Mouse (Mus musculus): ENCODE results near the gene Scarf2. TPM values are rescaled to one million over a fixed set of nuclear protein-coding genes. Genes with fewer than 3 reads are reported as not detected.
A peak's percentile ranks its signal among the peaks of the same experiment; 100 is the strongest.

Gene Scarf2
- polyA plus RNA-seq, 1 experiment from 2014 or later, result 7.3 TPM

DNA sequence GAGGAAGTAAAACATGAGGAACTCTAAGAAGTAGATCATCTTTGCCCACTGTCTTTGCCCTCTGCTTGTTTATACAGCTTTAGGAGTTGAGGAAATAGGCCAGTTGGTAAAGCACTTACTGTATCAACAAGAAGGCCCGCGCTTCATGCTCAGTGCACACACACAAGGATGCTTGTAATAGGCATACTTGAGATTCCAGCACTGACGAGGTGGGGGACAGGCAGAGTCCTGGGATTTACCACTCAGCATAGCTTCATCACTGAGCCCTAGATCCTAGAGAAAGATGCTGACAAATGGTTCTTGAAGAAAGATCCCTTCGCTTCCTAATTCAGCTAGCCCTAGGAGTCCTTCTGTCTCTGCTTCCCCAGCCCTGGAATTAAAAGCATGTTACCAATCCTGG, 16.1 kb downstream of the Scarf2 start:
- Histone ChIP-seq H3K27me3 (ENCODE audit: control insufficient read depth, insufficient read depth, low read length) (0 out of 2 replicates have a peak, but pooled peaks cover under 1% of the 10 kb centered on the region), H3K4me2 (ENCODE audit: low read depth, low read length) (no peak overlapping the region), H3K27ac (ENCODE audit: low read length) (no peak overlapping the region), H3K9ac (ENCODE audit: low read length) (no peak overlapping the region), H3K4me3 (replicated peaks; ENCODE audit: low read length) (no peak overlapping the region), H3K4me1 (ENCODE audit: control insufficient read depth, insufficient read depth, low read length) (peaks cover 9% of the 10 kb centered on the region), H3K9me3 (replicated peaks; ENCODE audit: control insufficient read depth, low read length) (no peaks in the 10 kb centered on the region), H3K36me3 (ENCODE audit: control insufficient read depth, insufficient read depth, low read length) (no peaks in the 10 kb centered on the region)
- WGBS, result 45% methylated on average over 4 of the region's 4 CpGs
- no peak for ATAC-seq (ENCODE audit: insufficient read depth, low FRiP score)

DNA sequence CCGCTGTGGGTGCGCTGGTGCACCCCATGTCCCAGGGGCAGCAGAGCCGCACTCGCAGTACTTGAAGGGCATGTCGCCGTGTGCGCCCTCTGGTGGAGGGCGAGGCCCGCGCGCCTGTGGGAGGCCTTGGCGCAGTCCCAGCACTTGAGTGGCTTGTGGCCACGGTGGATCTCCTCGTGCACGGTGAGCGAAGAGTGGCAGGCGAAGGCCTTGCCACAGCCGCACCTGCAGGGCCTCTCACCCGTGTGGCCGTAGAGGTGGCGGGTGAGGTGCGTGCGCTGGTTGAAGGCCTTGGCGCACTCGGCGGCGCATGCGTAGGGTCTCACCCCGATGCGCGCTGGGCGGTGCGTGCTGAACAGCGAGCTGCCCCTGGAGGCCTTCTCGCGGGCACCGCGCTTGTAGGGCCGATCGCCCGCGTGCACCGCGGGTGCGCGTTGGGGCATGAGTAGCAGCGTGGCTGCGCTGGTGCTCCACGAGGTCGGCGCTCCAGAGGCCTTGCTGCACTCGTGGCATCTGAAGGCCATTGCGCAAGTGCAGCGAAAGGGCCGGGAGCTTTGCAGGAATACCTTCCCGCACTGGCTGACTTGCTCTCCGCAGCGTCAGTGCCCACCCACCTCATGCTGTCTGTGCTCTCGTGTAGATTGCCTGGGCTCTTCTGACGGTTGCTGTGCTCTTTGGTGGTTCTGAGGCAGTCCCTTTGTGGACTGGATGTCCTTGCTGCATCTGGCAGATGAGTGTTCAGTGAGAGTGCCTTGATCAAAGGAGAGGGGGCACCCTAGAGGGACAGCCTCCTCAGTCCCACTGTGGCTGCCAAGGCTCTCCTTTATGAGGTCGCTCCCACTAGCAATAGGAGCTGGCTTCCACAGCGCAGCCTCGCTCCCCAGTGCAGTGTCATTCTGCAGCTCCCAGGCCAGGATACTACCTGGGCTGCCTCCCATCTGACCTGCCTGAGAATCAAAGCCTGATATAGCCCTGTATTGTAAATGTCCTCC, 18.6 kb downstream of the Scarf2 start:
- no peaks in the 10 kb centered on the region for H3K9me3 ChIP-seq (replicated peaks; ENCODE audit: control insufficient read depth, low read length)
- ATAC-seq (ENCODE audit: insufficient read depth, low FRiP score), result peak; percentile 85
- no peaks in the 10 kb centered on the region for H3K27me3 ChIP-seq (ENCODE audit: control insufficient read depth, insufficient read depth, low read length)
- peak overlapping the region; percentile 77 for H3K9ac ChIP-seq (ENCODE audit: low read length)
- H3K36me3 ChIP-seq (ENCODE audit: control insufficient read depth, insufficient read depth, low read length), result no peaks in the 10 kb centered on the region
- peak overlapping the region; percentile 89 for H3K4me2 ChIP-seq (ENCODE audit: low read depth, low read length)
- no peak overlapping the region for H3K27ac ChIP-seq (ENCODE audit: low read length)
- WGBS, result 2% methylated on average over 63 of the region's 63 CpGs
- H3K4me1 ChIP-seq (ENCODE audit: control insufficient read depth, insufficient read depth, low read length), result no peaks in the 10 kb centered on the region
- peak overlapping the region; percentile 54 for H3K4me3 ChIP-seq (replicated peaks; ENCODE audit: low read length)

DNA sequence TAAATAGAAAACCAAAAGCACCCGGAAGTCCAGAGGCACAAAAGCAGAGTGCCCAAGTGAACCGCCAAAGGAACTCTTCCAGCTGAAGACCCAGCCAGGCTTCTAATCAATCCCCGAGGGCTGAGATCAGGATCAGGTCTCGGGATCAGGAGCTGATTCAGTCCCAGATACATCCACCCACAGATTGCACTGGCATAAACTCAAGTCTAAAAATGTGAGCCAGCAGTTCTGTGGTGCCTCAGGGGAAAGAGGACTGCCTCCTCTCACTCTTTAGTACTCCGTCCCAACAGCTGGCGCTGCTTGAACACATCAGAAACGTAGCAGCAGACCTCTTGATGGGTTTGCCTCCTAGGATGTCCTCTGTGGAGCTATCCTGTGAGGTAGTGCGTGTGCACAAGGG, 19.4 kb downstream of the Scarf2 start:
- no peak for ATAC-seq (ENCODE audit: insufficient read depth, low FRiP score)
- no peak overlapping the region for H3K9ac ChIP-seq (ENCODE audit: low read length)
- H3K9me3 ChIP-seq (replicated peaks; ENCODE audit: control insufficient read depth, low read length), result no peaks in the 10 kb centered on the region
- H3K4me1 ChIP-seq (ENCODE audit: control insufficient read depth, insufficient read depth, low read length), result no peaks in the 10 kb centered on the region
- no peak overlapping the region for H3K27ac ChIP-seq (ENCODE audit: low read length)
- H3K4me2 ChIP-seq (ENCODE audit: low read depth, low read length), result no peak overlapping the region
- 80% methylated on average over 8 of the region's 8 CpGs for WGBS
- H3K36me3 ChIP-seq (ENCODE audit: control insufficient read depth, insufficient read depth, low read length), result no peaks in the 10 kb centered on the region
- no peak overlapping the region for H3K4me3 ChIP-seq (replicated peaks; ENCODE audit: low read length)
- H3K27me3 ChIP-seq (ENCODE audit: control insufficient read depth, insufficient read depth, low read length), result no peaks in the 10 kb centered on the region

DNA sequence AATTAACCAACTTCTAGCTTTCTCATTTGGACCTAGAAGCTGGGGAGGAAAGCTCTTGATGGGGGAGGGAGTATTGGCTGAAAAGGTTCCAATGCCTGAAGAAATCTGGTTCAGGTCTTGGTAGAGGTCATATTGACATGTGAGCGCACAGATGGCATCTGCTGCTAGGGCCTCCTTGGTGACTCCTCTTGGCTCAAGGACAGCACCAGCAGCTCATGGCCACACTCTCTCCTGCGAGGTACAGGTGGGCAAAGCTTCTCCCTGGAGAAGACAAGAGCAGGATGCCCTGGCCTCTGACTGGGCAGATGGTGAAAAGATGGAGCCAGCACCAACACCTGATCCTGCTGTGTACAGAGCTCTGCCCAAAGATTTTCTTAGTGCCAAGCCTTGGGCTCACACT, 29.4 kb downstream of the Scarf2 start:
- Histone ChIP-seq H3K4me1 (ENCODE audit: control insufficient read depth, insufficient read depth, low read length) (no peaks in the 10 kb centered on the region), H3K27me3 (ENCODE audit: control insufficient read depth, insufficient read depth, low read length) (peaks cover 12% of the 10 kb centered on the region), H3K9me3 (replicated peaks; ENCODE audit: control insufficient read depth, low read length) (no peaks in the 10 kb centered on the region), H3K36me3 (ENCODE audit: control insufficient read depth, insufficient read depth, low read length) (no peaks in the 10 kb centered on the region), H3K4me3 (replicated peaks; ENCODE audit: low read length) (no peak overlapping the region), H3K4me2 (ENCODE audit: low read depth, low read length) (no peak overlapping the region), H3K27ac (ENCODE audit: low read length) (no peak overlapping the region), H3K9ac (ENCODE audit: low read length) (no peak overlapping the region)
- no peak for ATAC-seq (ENCODE audit: insufficient read depth, low FRiP score)
- WGBS, result 78% methylated on average over 2 of the region's 2 CpGs

DNA sequence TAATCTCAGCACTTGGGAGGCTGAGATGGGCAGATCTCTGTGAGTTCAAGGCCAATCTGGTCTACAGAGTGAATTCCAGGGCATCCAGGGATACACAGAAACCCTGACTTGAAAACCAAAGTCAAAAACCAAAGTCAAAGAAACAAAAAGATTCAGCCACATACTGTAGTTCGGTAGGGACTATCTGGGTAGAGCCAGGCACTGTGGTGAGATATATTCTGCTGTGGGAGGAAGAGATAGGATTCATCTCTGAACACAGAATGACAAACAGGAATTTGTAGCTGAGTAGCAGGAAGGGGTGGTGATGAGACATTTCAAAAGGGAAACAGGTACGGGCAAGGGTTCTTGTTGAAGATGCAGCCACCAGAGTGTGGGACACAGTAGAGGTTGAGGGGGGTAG, 31.1 kb downstream of the Scarf2 start:
- H3K27me3 ChIP-seq (ENCODE audit: control insufficient read depth, insufficient read depth, low read length), result peaks cover 29% of the 10 kb centered on the region
- ATAC-seq (ENCODE audit: insufficient read depth, low FRiP score), result no peak
- no peak overlapping the region for H3K4me2 ChIP-seq (ENCODE audit: low read depth, low read length)
- 0 out of 2 replicates have a peak, but pooled peaks cover 4% of the 10 kb centered on the region for H3K4me1 ChIP-seq (ENCODE audit: control insufficient read depth, insufficient read depth, low read length)
- no peak overlapping the region for H3K4me3 ChIP-seq (replicated peaks; ENCODE audit: low read length)
- no peak overlapping the region for H3K27ac ChIP-seq (ENCODE audit: low read length)
- H3K9ac ChIP-seq (ENCODE audit: low read length), result no peak overlapping the region
- H3K36me3 ChIP-seq (ENCODE audit: control insufficient read depth, insufficient read depth, low read length), result no peaks in the 10 kb centered on the region
- no peaks in the 10 kb centered on the region for H3K9me3 ChIP-seq (replicated peaks; ENCODE audit: control insufficient read depth, low read length)
- 84% methylated on average over 2 of the region's 2 CpGs for WGBS

DNA sequence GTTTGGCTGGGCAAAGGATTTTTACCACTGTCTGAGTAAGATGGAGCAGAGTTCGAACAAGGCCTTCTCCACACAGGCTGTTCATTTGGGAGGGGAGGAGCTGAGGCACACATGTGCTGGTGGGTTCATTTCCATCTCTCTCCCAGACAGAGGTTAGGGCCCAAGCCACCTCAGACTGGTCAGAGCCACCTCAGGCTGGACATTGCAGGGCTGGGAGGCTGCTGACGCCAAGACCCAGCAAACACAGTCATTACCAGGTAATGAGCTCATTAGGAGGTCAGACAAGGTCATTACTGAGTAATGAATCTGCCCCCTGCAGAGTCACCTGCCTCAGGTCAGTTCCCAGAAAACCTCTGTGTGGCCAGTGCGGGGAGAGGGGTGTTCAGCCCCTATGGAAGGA, 31.8 kb downstream of the Scarf2 start:
- 0 out of 2 replicates have a peak, but pooled peaks cover 5% of the 10 kb centered on the region for H3K4me1 ChIP-seq (ENCODE audit: control insufficient read depth, insufficient read depth, low read length)
- no peak overlapping the region for H3K27ac ChIP-seq (ENCODE audit: low read length)
- H3K27me3 ChIP-seq (ENCODE audit: control insufficient read depth, insufficient read depth, low read length), result peaks cover 35% of the 10 kb centered on the region
- WGBS, result 69% methylated on average over 3 of the region's 3 CpGs
- H3K36me3 ChIP-seq (ENCODE audit: control insufficient read depth, insufficient read depth, low read length), result no peaks in the 10 kb centered on the region
- H3K4me2 ChIP-seq (ENCODE audit: low read depth, low read length), result no peak overlapping the region
- no peak overlapping the region for H3K9ac ChIP-seq (ENCODE audit: low read length)
- H3K9me3 ChIP-seq (replicated peaks; ENCODE audit: control insufficient read depth, low read length), result no peaks in the 10 kb centered on the region
- ATAC-seq (ENCODE audit: insufficient read depth, low FRiP score), result no peak
- H3K4me3 ChIP-seq (replicated peaks; ENCODE audit: low read length), result no peak overlapping the region

DNA sequence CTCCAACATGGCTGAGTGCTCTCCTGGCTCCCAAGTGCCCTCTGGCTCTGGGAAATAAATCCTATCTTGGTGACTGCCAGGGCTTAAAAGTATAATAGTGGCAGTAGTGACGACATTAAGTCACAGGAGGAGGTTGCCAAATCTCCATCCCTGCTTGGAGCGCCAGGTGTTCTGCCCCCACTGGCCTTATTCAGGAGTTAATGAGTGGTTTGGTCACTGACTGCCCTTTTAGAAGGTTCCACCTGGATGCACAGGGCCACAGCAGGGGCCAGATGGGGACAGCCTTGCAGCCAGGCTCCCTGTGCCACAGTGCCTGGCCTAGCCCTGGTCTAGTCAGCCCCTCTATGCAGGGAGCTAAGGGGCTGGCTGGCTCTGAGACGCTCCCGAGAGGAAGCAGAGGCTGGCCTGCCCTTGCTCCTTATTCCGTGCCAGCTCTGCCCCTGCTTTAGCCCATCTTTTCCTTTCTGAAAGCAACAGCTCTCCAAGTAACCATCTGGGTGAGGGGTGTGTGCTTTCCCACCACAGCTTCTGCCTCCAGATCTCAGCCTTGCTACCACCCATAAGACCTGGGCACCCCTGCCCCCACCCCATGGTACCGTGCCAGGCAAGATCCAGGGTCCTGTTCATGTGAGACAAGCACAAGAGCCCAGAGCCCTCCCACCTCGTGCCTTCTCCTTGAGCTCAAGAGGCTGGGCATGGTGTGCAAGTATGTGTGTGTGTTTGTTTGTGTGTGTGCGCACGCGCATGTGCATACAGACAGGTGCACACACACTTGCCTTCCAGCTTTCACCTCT, 33.5 kb downstream of the Scarf2 start:
- H3K4me3 ChIP-seq (replicated peaks; ENCODE audit: low read length), result no peak overlapping the region
- H3K4me2 ChIP-seq (ENCODE audit: low read depth, low read length), result no peak overlapping the region
- peaks cover 52% of the 10 kb centered on the region for H3K27me3 ChIP-seq (ENCODE audit: control insufficient read depth, insufficient read depth, low read length)
- H3K27ac ChIP-seq (ENCODE audit: low read length), result no peak overlapping the region
- no peaks in the 10 kb centered on the region for H3K36me3 ChIP-seq (ENCODE audit: control insufficient read depth, insufficient read depth, low read length)
- no peaks in the 10 kb centered on the region for H3K9me3 ChIP-seq (replicated peaks; ENCODE audit: control insufficient read depth, low read length)
- ATAC-seq (ENCODE audit: insufficient read depth, low FRiP score), result no peak
- no peak overlapping the region for H3K9ac ChIP-seq (ENCODE audit: low read length)
- 68% methylated on average over 10 of the region's 10 CpGs for WGBS
- H3K4me1 ChIP-seq (ENCODE audit: control insufficient read depth, insufficient read depth, low read length), result 0 out of 2 replicates have a peak, but pooled peaks cover 5% of the 10 kb centered on the region

DNA sequence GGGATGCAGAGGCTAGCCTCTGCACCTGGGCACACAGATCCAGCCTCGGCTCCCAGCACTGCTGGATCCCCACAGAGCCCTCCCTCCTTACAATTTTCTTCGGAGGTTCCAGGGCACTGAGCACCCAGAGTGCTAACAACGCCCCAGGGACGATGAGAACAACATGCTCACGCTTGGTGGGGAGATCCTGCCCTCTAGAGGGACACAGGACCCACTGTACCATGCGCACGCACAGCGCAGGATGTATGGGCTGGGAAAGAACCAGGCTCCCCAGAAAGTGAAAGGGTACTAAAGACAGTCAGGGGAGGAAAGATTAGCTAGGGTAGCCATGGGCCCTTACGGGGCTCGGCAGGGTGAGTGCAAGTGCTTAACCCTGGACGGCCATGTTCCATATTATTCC, 34.7 kb downstream of the Scarf2 start:
- WGBS, result 14% methylated on average over 11 of the region's 11 CpGs
- no peak overlapping the region for H3K9ac ChIP-seq (ENCODE audit: low read length)
- 0 out of 2 replicates have a peak, but pooled peaks cover 5% of the 10 kb centered on the region for H3K4me1 ChIP-seq (ENCODE audit: control insufficient read depth, insufficient read depth, low read length)
- H3K9me3 ChIP-seq (replicated peaks; ENCODE audit: control insufficient read depth, low read length), result no peaks in the 10 kb centered on the region
- H3K4me2 ChIP-seq (ENCODE audit: low read depth, low read length), result no peak overlapping the region
- no peaks in the 10 kb centered on the region for H3K36me3 ChIP-seq (ENCODE audit: control insufficient read depth, insufficient read depth, low read length)
- H3K4me3 ChIP-seq (replicated peaks; ENCODE audit: low read length), result no peak overlapping the region
- no peak overlapping the region for H3K27ac ChIP-seq (ENCODE audit: low read length)
- ATAC-seq (ENCODE audit: insufficient read depth, low FRiP score), result no peak
- peaks cover 64% of the 10 kb centered on the region for H3K27me3 ChIP-seq (ENCODE audit: control insufficient read depth, insufficient read depth, low read length)

DNA sequence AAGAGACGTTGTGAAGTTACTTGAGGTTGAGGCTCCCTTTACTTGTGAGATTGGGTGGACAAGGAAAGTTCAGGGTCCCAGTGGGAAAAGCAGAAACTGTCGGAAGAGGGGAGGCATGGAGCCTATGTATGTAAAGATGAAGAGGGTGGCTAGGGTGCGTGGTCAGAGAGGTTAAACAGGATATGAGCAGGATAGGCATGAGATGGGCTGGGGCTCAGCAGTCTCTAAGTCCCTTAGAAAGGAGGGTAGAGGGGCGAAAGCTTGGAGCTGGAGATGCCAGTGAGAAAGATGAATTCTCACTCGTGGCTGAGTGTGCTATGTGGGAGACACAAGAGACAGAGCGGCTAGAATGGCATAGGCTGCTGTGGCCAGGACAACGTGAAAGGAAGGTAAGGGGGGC, 35.7 kb downstream of the Scarf2 start, which contains the start of gene B830017H08Rik:
TSS of gene B830017H08Rik (plus strand) at position 301 of the 400 bp plus-strand sequence.
- no peaks in the 10 kb centered on the region for H3K36me3 ChIP-seq (ENCODE audit: control insufficient read depth, insufficient read depth, low read length)
- peak within 1 kb of the TSS; percentile 68 for H3K9ac ChIP-seq (ENCODE audit: low read length)
- peak within 1 kb of the TSS; percentile 99 for H3K4me2 ChIP-seq (ENCODE audit: low read depth, low read length)
- no peaks in the 10 kb centered on the region for H3K9me3 ChIP-seq (replicated peaks; ENCODE audit: control insufficient read depth, low read length)
- peak within 1 kb of the TSS; percentile 58 for H3K4me3 ChIP-seq (replicated peaks; ENCODE audit: low read length)
- 31% methylated on average over 7 of the region's 7 CpGs for WGBS
- no peak within 1 kb of the TSS for H3K27ac ChIP-seq (ENCODE audit: low read length)
- peaks cover 66% of the 10 kb centered on the region for H3K27me3 ChIP-seq (ENCODE audit: control insufficient read depth, insufficient read depth, low read length)
- 0 out of 2 replicates have a peak, but pooled peaks cover 5% of the 10 kb centered on the region for H3K4me1 ChIP-seq (ENCODE audit: control insufficient read depth, insufficient read depth, low read length)
- no peak for ATAC-seq (ENCODE audit: insufficient read depth, low FRiP score)

Data from stomach, embryonic 16.5 days (tissue).